Mouse (Mus musculus): ENCODE results near the gene Gjb1. TPM values are rescaled to one million over a fixed set of nuclear protein-coding genes. Genes with fewer than 3 reads are reported as not detected.
A peak's percentile ranks its signal among the peaks of the same experiment; 100 is the strongest.

Gene Gjb1
- polyA plus RNA-seq, 1 experiment: 4.7 TPM

GRCm38 (mm10) chrX:101384439-101385137, 8.4 kb downstream of the Gjb1 start:
- no peak overlapping the region for H3K4me3 ChIP-seq (replicated peaks; ENCODE audit: control insufficient read depth, low read depth, low read length)
- H3K4me1 ChIP-seq (ENCODE audit: control insufficient read depth, insufficient read depth, low read length): no peaks in the 10 kb centered on the region; the same call in 1 of the 2 replicates
- no peak for TF ChIP-seq POLR2A (IDR thresholded peaks at IDR 0.05; ENCODE audit: borderline replicate concordance, control insufficient read depth, low read depth, low read length)
- TF ChIP-seq CTCF (IDR thresholded peaks at IDR 0.05; ENCODE audit: control insufficient read depth, insufficient read depth, low read length): no peak
- no peak overlapping the region for H3K27ac ChIP-seq (ENCODE audit: control insufficient read depth, insufficient read depth, low read depth, low read length, poor library complexity)
- whole genome bisulfite sequencing: 15% methylated on average over 32 of the region's 32 CpGs

- H3K4me1 ChIP-seq (ENCODE audit: control insufficient read depth, insufficient read depth, low read length): no peaks in the 10 kb centered on the region
- H3K27ac ChIP-seq (ENCODE audit: control insufficient read depth, insufficient read depth, low read depth, low read length, poor library complexity): no peak overlapping the region
- H3K4me3 ChIP-seq (replicated peaks; ENCODE audit: control insufficient read depth, low read depth, low read length): no peak overlapping the region
- TF ChIP-seq CTCF (IDR thresholded peaks at IDR 0.05; ENCODE audit: control insufficient read depth, insufficient read depth, low read length) (no peak), POLR2A (IDR thresholded peaks at IDR 0.05; ENCODE audit: borderline replicate concordance, control insufficient read depth, low read depth, low read length) (no peak)
- 60% methylated on average over 4 of the region's 4 CpGs for WGBS
These were observed 10.0 kb downstream of the Gjb1 start for GRCm38 (mm10) chrX:101386222-101386621.

- WGBS: 81% methylated on average over 5 of the region's 5 CpGs
- TF ChIP-seq POLR2A (IDR thresholded peaks at IDR 0.05; ENCODE audit: borderline replicate concordance, control insufficient read depth, low read depth, low read length) (no peak), CTCF (IDR thresholded peaks at IDR 0.05; ENCODE audit: control insufficient read depth, insufficient read depth, low read length) (no peak)
- H3K4me1 ChIP-seq (ENCODE audit: control insufficient read depth, insufficient read depth, low read length): no peaks in the 10 kb centered on the region
- H3K4me3 ChIP-seq (replicated peaks; ENCODE audit: control insufficient read depth, low read depth, low read length): no peak overlapping the region
- H3K27ac ChIP-seq (ENCODE audit: control insufficient read depth, insufficient read depth, low read depth, low read length, poor library complexity): no peak overlapping the region
These were observed 12.8 kb downstream of the Gjb1 start for GRCm38 (mm10) chrX:101388866-101389537.

- no peak overlapping the region for H3K27ac ChIP-seq (ENCODE audit: control insufficient read depth, insufficient read depth, low read depth, low read length, poor library complexity)
- H3K4me3 ChIP-seq (replicated peaks; ENCODE audit: control insufficient read depth, low read depth, low read length): no peak overlapping the region
- H3K4me1 ChIP-seq (ENCODE audit: control insufficient read depth, insufficient read depth, low read length): no peaks in the 10 kb centered on the region
- 61% methylated on average over 2 of the region's 2 CpGs for WGBS
- TF ChIP-seq POLR2A (IDR thresholded peaks at IDR 0.05; ENCODE audit: borderline replicate concordance, control insufficient read depth, low read depth, low read length) (no peak), CTCF (IDR thresholded peaks at IDR 0.05; ENCODE audit: control insufficient read depth, insufficient read depth, low read length) (no peak)
These were observed 18.2 kb downstream of the Gjb1 start for GRCm38 (mm10) chrX:101394341-101394740.

GRCm38 (mm10) chrX:101396459-101396858, 20.3 kb downstream of the Gjb1 start:
- Histone ChIP-seq H3K27ac (ENCODE audit: control insufficient read depth, insufficient read depth, low read depth, low read length, poor library complexity) (no peak overlapping the region), H3K4me3 (replicated peaks; ENCODE audit: control insufficient read depth, low read depth, low read length) (no peak overlapping the region), H3K4me1 (ENCODE audit: control insufficient read depth, insufficient read depth, low read length) (no peaks in the 10 kb centered on the region)
- 82% methylated on average over 11 of the region's 11 CpGs for WGBS
- no peak for TF ChIP-seq POLR2A (IDR thresholded peaks at IDR 0.05; ENCODE audit: borderline replicate concordance, control insufficient read depth, low read depth, low read length)
- TF ChIP-seq CTCF (IDR thresholded peaks at IDR 0.05; ENCODE audit: control insufficient read depth, insufficient read depth, low read length): no peak

- H3K27ac ChIP-seq (ENCODE audit: control insufficient read depth, insufficient read depth, low read depth, low read length, poor library complexity): no peak overlapping the region; the same call in 1 of the 2 replicates
- whole genome bisulfite sequencing: 10% methylated on average over 34 of the region's 36 CpGs
- H3K4me3 ChIP-seq (replicated peaks; ENCODE audit: control insufficient read depth, low read depth, low read length): peak overlapping the region; percentile 81
- no peak for TF ChIP-seq CTCF (IDR thresholded peaks at IDR 0.05; ENCODE audit: control insufficient read depth, insufficient read depth, low read length)
- no peak for TF ChIP-seq POLR2A (IDR thresholded peaks at IDR 0.05; ENCODE audit: borderline replicate concordance, control insufficient read depth, low read depth, low read length)
- no peaks in the 10 kb centered on the region for H3K4me1 ChIP-seq (ENCODE audit: control insufficient read depth, insufficient read depth, low read length)
These were observed 43.0 kb downstream of the Gjb1 start for GRCm38 (mm10) chrX:101418946-101419724.

GRCm38 (mm10) chrX:101419725-101420699, 43.8 kb downstream of the Gjb1 start:
- TF ChIP-seq CTCF (IDR thresholded peaks at IDR 0.05; ENCODE audit: control insufficient read depth, insufficient read depth, low read length): no peak
- TF ChIP-seq POLR2A (IDR thresholded peaks at IDR 0.05; ENCODE audit: borderline replicate concordance, control insufficient read depth, low read depth, low read length): 0 out of 2 replicates have a peak, but pooled peaks have one; percentile 35
- Histone ChIP-seq H3K4me1 (ENCODE audit: control insufficient read depth, insufficient read depth, low read length) (no peaks in the 10 kb centered on the region), H3K4me3 (replicated peaks; ENCODE audit: control insufficient read depth, low read depth, low read length) (peak overlapping the region; percentile 81), H3K27ac (ENCODE audit: control insufficient read depth, insufficient read depth, low read depth, low read length, poor library complexity) (no peak overlapping the region)
- WGBS: 9% methylated on average over 53 of the region's 54 CpGs

Data from bone marrow, adult 2 months (tissue).